Mouse (Mus musculus) heart, postnatal 0 days (tissue): ENCODE measurements around the gene Cmtr1.

ENCODE experiments used
- CTCF ChIP-seq: IDR thresholded peaks from 2 replicates; pipeline ENCODE4 v1.5.1; 2016; ENCODE audit warnings: antibody characterized with exemption, control low read depth, low read depth
- EP300 ChIP-seq: IDR thresholded peaks from 2 replicates; pipeline ENCODE4 v1.6.1; 2016; ENCODE audit warnings: antibody characterized with exemption, low read depth

DNA sequence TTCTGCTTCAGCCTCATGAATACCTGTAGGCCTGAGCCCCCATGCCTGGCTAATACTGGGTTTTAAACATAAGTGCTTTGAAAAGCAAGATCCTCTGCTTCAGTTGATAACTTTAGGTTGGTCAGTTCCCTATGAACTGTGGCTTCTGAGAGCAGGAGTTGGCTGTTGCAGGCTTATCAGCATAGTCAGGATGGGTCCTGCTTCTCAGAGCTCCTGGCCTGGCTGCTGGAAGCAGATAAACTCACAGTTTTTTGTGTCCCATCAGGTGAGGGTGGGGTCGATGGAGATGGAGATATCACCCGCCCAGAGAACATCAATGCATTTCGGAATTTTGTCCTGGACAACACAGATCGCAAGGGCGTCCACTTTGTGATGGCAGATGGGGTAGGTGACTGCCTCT, 26.4 kb downstream of the Cmtr1 start:
- no peak for TF ChIP-seq CTCF
- TF ChIP-seq EP300: no peak
